ENCODE assay signal across 26 mouse cellular contexts in the genomic region with DNA sequence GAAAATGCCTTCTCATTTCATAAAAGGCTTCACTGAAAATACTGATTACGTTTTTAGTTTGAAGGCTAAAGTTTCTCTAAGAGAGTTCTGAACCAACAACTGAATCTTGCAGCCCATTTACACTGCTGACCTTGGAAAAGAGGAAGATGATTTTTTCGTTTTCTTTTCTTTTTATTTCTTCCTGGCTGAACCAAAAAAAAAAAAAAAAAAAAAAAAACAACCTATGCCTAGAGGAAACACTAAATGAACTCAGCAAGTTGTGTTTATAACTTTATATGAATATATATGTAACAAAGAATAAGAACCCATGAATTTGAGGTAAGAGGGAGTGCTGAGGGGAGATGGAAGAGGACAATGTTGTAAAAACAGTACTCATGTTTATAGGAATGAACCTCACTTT.
DNase-seq lines count a peak whose midpoint lies in the region; ATAC-seq and TF ChIP-seq lines count a peak whose summit lies in the region.
"Had no signal": no experiment of that assay in that cellular context is flagged by ENCODE, and none has a peak within 500 bp of the region (broad histone marks: within the 10 kb centered on the region; RNA-seq: fewer than 3 reads in every experiment).

No protein-coding gene starts in this region.

- in situ Hi-C loops in CH12.LX (cut with MboI; ENCODE audit: low pct_ligation_motif_present, low pct_unique_long_range_greater_than_20kb, low sequenced_read_pairs), result no loop called here

- H3K27me3 ChIP-seq in CH12.LX (replicated peaks), result no peaks in the 10 kb centered on the region
- H3K27me3 ChIP-seq in MEL (ENCODE audit: control insufficient read depth in 1 of 2, insufficient read depth in 2 of 2, low read length in 2 of 2), result no peaks in the 10 kb centered on the region
- no peaks in the 10 kb centered on the region for H3K27me3 ChIP-seq in heart, embryonic 12.5 days (replicated peaks)
- H3K27me3 ChIP-seq in hindbrain, embryonic 14.5 days (ENCODE audit: control insufficient read depth, insufficient read depth, low read length), result no peaks in the 10 kb centered on the region
- H3K27me3 ChIP-seq: Patski had no signal

- TF ChIP-seq CTCF in CH12.LX (conservative IDR thresholded peaks at IDR 0.05 in 1 of 2, IDR thresholded peaks at IDR 0.05 in 1 of 2; ENCODE audit: low read depth in 2 of 2, low read length in 2 of 2), result no peak
- TF ChIP-seq CTCF in MEL (IDR thresholded peaks at IDR 0.05 in 2 of 3, conservative IDR thresholded peaks at IDR 0.05 in 1 of 3; ENCODE audit: control insufficient read depth in 1 of 3, insufficient read depth in 1 of 3, low read depth in 2 of 3, low read length in 3 of 3, poor library complexity in 1 of 3, severe bottlenecking in 1 of 3), result no peak

- H3K9ac ChIP-seq in CH12.LX (ENCODE audit: insufficient read depth, low read depth), result no peak overlapping the region
- no peak overlapping the region for H3K9ac ChIP-seq in MEL (ENCODE audit: control insufficient read depth, low read depth, low read length, poor library complexity, severe bottlenecking)
- no peak overlapping the region for H3K9ac ChIP-seq in heart, embryonic 12.5 days
- no peak overlapping the region for H3K9ac ChIP-seq in hindbrain, embryonic 14.5 days

- DNase-seq in 416B (ENCODE audit: low read depth) (peak; percentile 22), A20 (ENCODE audit: low read depth, low spot score) (peak; percentile 39), CH12.LX (ENCODE audit: extremely low read depth) (no peak), MEL (ENCODE audit: low read depth, low spot score) (no peak), adipocyte (ENCODE audit: low spot score) (no peak)
- no peak for DNase-seq in B cell, adult 2 months
- no peak for DNase-seq in hindbrain, embryonic 14.5 days (ENCODE audit: low spot score)
- DNase-seq: adrenal gland, adult 2 months; adrenal gland, adult 8-10 months; adrenal gland, postnatal 10 days; adrenal gland, postnatal 14 days; adrenal gland, postnatal 25 days; adrenal gland, postnatal 36 days; cerebellum, adult 11 months; cerebellum, adult 11-12 months; cerebellum, adult 18-20 months; cerebellum, adult 2 months; cerebellum, adult 8-10 months; cerebellum, adult 9-10 months; cerebellum, adult 9-11 months; cerebellum, postnatal 10 days had no signal

- no peaks in the 10 kb centered on the region for H3K79me2 ChIP-seq in CH12.LX (replicated peaks; ENCODE audit: control insufficient read depth, extremely low read depth, insufficient read depth, poor library complexity, severe bottlenecking)
- H3K79me2 ChIP-seq in MEL (ENCODE audit: control insufficient read depth, insufficient read depth, low read length, poor library complexity), result no peaks in the 10 kb centered on the region

- TF ChIP-seq EP300 in CH12.LX (IDR thresholded peaks at IDR 0.05; ENCODE audit: low read length) (no peak), MEL (IDR thresholded peaks at IDR 0.05; ENCODE audit: low read depth in 1 of 2, low read length in 2 of 2) (no peak)

- H3K4me2 ChIP-seq in CH12.LX (ENCODE audit: insufficient read depth, low read depth, poor library complexity, severe bottlenecking), result no peak overlapping the region
- no peak overlapping the region for H3K4me2 ChIP-seq in heart, embryonic 12.5 days
- no peak overlapping the region for H3K4me2 ChIP-seq in hindbrain, embryonic 14.5 days (replicated peaks)

- H3K9me3 ChIP-seq in CH12.LX (replicated peaks; ENCODE audit: low read length) (no peaks in the 10 kb centered on the region), MEL (replicated peaks; ENCODE audit: insufficient read depth, low read length) (no peaks in the 10 kb centered on the region)
- no peaks in the 10 kb centered on the region for H3K9me3 ChIP-seq in heart, embryonic 12.5 days (replicated peaks)
- H3K9me3 ChIP-seq in hindbrain, embryonic 14.5 days (ENCODE audit: control insufficient read depth, low read length), result no peaks in the 10 kb centered on the region
- H3K9me3 ChIP-seq: G1E had no signal

- H3K4me3 ChIP-seq in CH12.LX (replicated peaks in 1 of 3; ENCODE audit: low read depth in 2 of 3, low read length in 2 of 3, poor library complexity in 1 of 3) (no peak overlapping the region), MEL (ENCODE audit: control insufficient read depth in 1 of 2, insufficient read depth in 1 of 2, low read depth in 2 of 2, low read length in 2 of 2) (no peak overlapping the region)
- no peak overlapping the region for H3K4me3 ChIP-seq in heart, embryonic 12.5 days
- no peak overlapping the region for H3K4me3 ChIP-seq in hindbrain, embryonic 14.5 days (replicated peaks; ENCODE audit: low read length)

- peaks cover 0 to 3% of the 10 kb centered on the region in 2 experiments; a peak in 2 of 4 replicates for H3K4me1 ChIP-seq in CH12.LX (ENCODE audit: control insufficient read depth in 1 of 2, insufficient read depth in 2 of 2)
- H3K4me1 ChIP-seq in MEL (ENCODE audit: control insufficient read depth in 1 of 2, insufficient read depth in 2 of 2, low read length in 2 of 2), result peaks cover 0 to 2% of the 10 kb centered on the region in 2 experiments; a peak in 1 of 4 replicates
- no peaks in the 10 kb centered on the region for H3K4me1 ChIP-seq in heart, embryonic 12.5 days (replicated peaks)
- no peaks in the 10 kb centered on the region; the same call in 1 of the 2 replicates for H3K4me1 ChIP-seq in hindbrain, embryonic 14.5 days (replicated peaks; ENCODE audit: control insufficient read depth, insufficient read depth, low read length)

- WGBS in heart, embryonic 12.5 days, result 68% methylated on average over 2 of the region's 2 CpGs
- WGBS in hindbrain, embryonic 14.5 days, result 82% methylated on average over 2 of the region's 2 CpGs

- no peak overlapping the region for H3K27ac ChIP-seq in CH12.LX (ENCODE audit: insufficient read depth, low read depth)
- no peak overlapping the region for H3K27ac ChIP-seq in MEL (ENCODE audit: control insufficient read depth, low read depth, low read length)
- H3K27ac ChIP-seq in heart, embryonic 12.5 days (ENCODE audit: poor library complexity, severe bottlenecking), result no peak overlapping the region
- no peak overlapping the region for H3K27ac ChIP-seq in hindbrain, embryonic 14.5 days

- TF ChIP-seq POLR2A in CH12.LX (IDR thresholded peaks at IDR 0.05; ENCODE audit: low read depth, low read length) (no peak), MEL (IDR thresholded peaks at IDR 0.05; ENCODE audit: control insufficient read depth in 1 of 2, insufficient read depth in 1 of 2, low read depth in 1 of 2, low read length in 2 of 2, poor library complexity in 1 of 2) (no peak)

- TF ChIP-seq RAD21 in CH12.LX (IDR thresholded peaks at IDR 0.05; ENCODE audit: low read depth, low read length) (no peak), MEL (IDR thresholded peaks at IDR 0.05; ENCODE audit: low read depth, low read length) (no peak)

- dilution Hi-C loops in CH12.LX (cut with MboI; ENCODE audit: extremely low pct_ligation_motif_present, extremely low pct_unique_long_range_greater_than_20kb, low sequenced_read_pairs), result no loop called here

- ATAC-seq in heart, embryonic 12.5 days (ENCODE audit: insufficient number of reproducible peaks, low FRiP score), result no peak
- no peak for ATAC-seq in hindbrain, embryonic 14.5 days (ENCODE audit: low FRiP score)
- ATAC-seq: activated CD4-positive, CD25-positive, alpha-beta regulatory T cell, adult 4 months; CD4-positive, CD25-positive, alpha-beta regulatory T cell, adult 4 months; Patski had no signal

- H3K36me3 ChIP-seq in CH12.LX (replicated peaks in 1 of 2; ENCODE audit: control insufficient read depth in 1 of 2, insufficient read depth in 1 of 2, low read length in 1 of 2), result peaks cover 0 to 15% of the 10 kb centered on the region in 2 experiments
- H3K36me3 ChIP-seq in MEL (ENCODE audit: control insufficient read depth in 1 of 2, insufficient read depth in 2 of 2, low read length in 2 of 2), result peaks cover 2 to 12% of the 10 kb centered on the region in 2 experiments
- no peaks in the 10 kb centered on the region for H3K36me3 ChIP-seq in heart, embryonic 12.5 days
- H3K36me3 ChIP-seq in hindbrain, embryonic 14.5 days (replicated peaks; ENCODE audit: control insufficient read depth, insufficient read depth), result no peaks in the 10 kb centered on the region; the same call in 1 of the 2 replicates

TF ChIP-seq in CH12.LX, 34 proteins besides CTCF, POLR2A, EP300 and RAD21:
- no peak for TF ChIP-seq NRF1 (IDR thresholded peaks at IDR 0.05; ENCODE audit: low read depth, low read length)
- no peak for TF ChIP-seq ZC3H11A (IDR thresholded peaks at IDR 0.05; ENCODE audit: low read depth, low read length)
- TF ChIP-seq MEF2A (IDR thresholded peaks at IDR 0.05; ENCODE audit: borderline replicate concordance, low read depth, low read length), result no peak
- no peak for TF ChIP-seq E2F4 (IDR thresholded peaks at IDR 0.05; ENCODE audit: insufficient replicate concordance, low read depth, low read length)
- peak; percentile 11; the same call in 1 of the 2 replicates for TF ChIP-seq ZNF384 (IDR thresholded peaks at IDR 0.05; ENCODE audit: low read depth, low read length)
- no peak for TF ChIP-seq MXI1 (IDR thresholded peaks at IDR 0.05; ENCODE audit: low read depth, low read length)

TF ChIP-seq in MEL, 35 proteins besides CTCF, POLR2A, EP300 and RAD21:
- TF ChIP-seq ZNF384 (IDR thresholded peaks at IDR 0.05; ENCODE audit: low read depth, low read length), result peak; percentile 92
- TF ChIP-seq MYC (IDR thresholded peaks at IDR 0.05; ENCODE audit: low read depth, low read length), result no peak

Comparison
In these comparisons a context has a peak if more than half of its experiments do, and no peak if none do; other contexts are left out.
1. DNase-seq: peak in 416B (single experiment) and A20 (single experiment); none in CH12.LX (single experiment), MEL (single experiment), adipocyte (single experiment), B cell, adult 2 months (0 of 2) and hindbrain, embryonic 14.5 days (single experiment).